Mouse (Mus musculus): ENCODE data around the gene Ngly1. TPM values are rescaled to one million over a fixed set of nuclear protein-coding genes. Genes with fewer than 3 reads are reported as not detected.
A peak's percentile ranks its signal among the peaks of the same experiment; 100 is the strongest.
"Not testable (repeated sequence)": the region's sequence is repeated elsewhere in the genome, so short reads cannot be mapped to it uniquely, and the experiment has no call there.

The Ngly1 gene
- total RNA-seq, 1 experiment from 2014 or later: 38.7 TPM

GRCm38 (mm10) chr14:16255745-16256144, 6.7 kb downstream of the Ngly1 start:
- peak; percentile 74 for ATAC-seq (replicated peaks; ENCODE audit: low read depth, poor library complexity, severe bottlenecking)

GRCm38 (mm10) chr14:16256209-16256608, 7.1 kb downstream of the Ngly1 start:
- ATAC-seq (replicated peaks; ENCODE audit: low read depth, poor library complexity, severe bottlenecking): peak; percentile 90

- ATAC-seq (replicated peaks; ENCODE audit: low read depth, poor library complexity, severe bottlenecking): no peak
Measured at GRCm38 (mm10) chr14:16260541-16260940, 11.5 kb downstream of the Ngly1 start.

GRCm38 (mm10) chr14:16261869-16262268, 12.8 kb downstream of the Ngly1 start:
- no peak for ATAC-seq (replicated peaks; ENCODE audit: low read depth, poor library complexity, severe bottlenecking)

GRCm38 (mm10) chr14:16267028-16267427, 17.9 kb downstream of the Ngly1 start:
- no peak for ATAC-seq (replicated peaks; ENCODE audit: low read depth, poor library complexity, severe bottlenecking)

- ATAC-seq (replicated peaks; ENCODE audit: low read depth, poor library complexity, severe bottlenecking): no peak
Measured at GRCm38 (mm10) chr14:16269776-16270175, 20.7 kb downstream of the Ngly1 start.

- no peak for ATAC-seq (replicated peaks; ENCODE audit: low read depth, poor library complexity, severe bottlenecking)
Measured at GRCm38 (mm10) chr14:16273677-16274076, 24.6 kb downstream of the Ngly1 start.

- ATAC-seq (replicated peaks; ENCODE audit: low read depth, poor library complexity, severe bottlenecking): no peak
Measured at GRCm38 (mm10) chr14:16279196-16279595, 30.1 kb downstream of the Ngly1 start.

GRCm38 (mm10) chr14:16283966-16284365, 34.9 kb downstream of the Ngly1 start:
- no peak for ATAC-seq (replicated peaks; ENCODE audit: low read depth, poor library complexity, severe bottlenecking)

GRCm38 (mm10) chr14:16292371-16292770, 43.3 kb downstream of the Ngly1 start:
- ATAC-seq (replicated peaks; ENCODE audit: low read depth, poor library complexity, severe bottlenecking): no peak

GRCm38 (mm10) chr14:16293015-16293414, 43.9 kb downstream of the Ngly1 start:
- ATAC-seq (replicated peaks; ENCODE audit: low read depth, poor library complexity, severe bottlenecking): no peak

- ATAC-seq (replicated peaks; ENCODE audit: low read depth, poor library complexity, severe bottlenecking): no peak
Measured at GRCm38 (mm10) chr14:16293921-16294320, 44.8 kb downstream of the Ngly1 start.

- no peak for ATAC-seq (replicated peaks; ENCODE audit: low read depth, poor library complexity, severe bottlenecking)
Measured at GRCm38 (mm10) chr14:16296816-16297468, 47.9 kb downstream of the Ngly1 start.

- ATAC-seq (replicated peaks; ENCODE audit: low read depth, poor library complexity, severe bottlenecking): no peak
Measured at GRCm38 (mm10) chr14:16301735-16302134, 52.7 kb downstream of the Ngly1 start.

- ATAC-seq (replicated peaks; ENCODE audit: low read depth, poor library complexity, severe bottlenecking): peak; percentile 78
Measured at GRCm38 (mm10) chr14:16302688-16303087, 53.6 kb downstream of the Ngly1 start.

- ATAC-seq (replicated peaks; ENCODE audit: low read depth, poor library complexity, severe bottlenecking): no peak
Measured at GRCm38 (mm10) chr14:16310791-16311190, 61.7 kb downstream of the Ngly1 start.

GRCm38 (mm10) chr14:16312599-16312998, 63.5 kb downstream of the Ngly1 start:
- ATAC-seq (replicated peaks; ENCODE audit: low read depth, poor library complexity, severe bottlenecking): no peak

GRCm38 (mm10) chr14:16313073-16313472, 64.0 kb downstream of the Ngly1 start:
- ATAC-seq (replicated peaks; ENCODE audit: low read depth, poor library complexity, severe bottlenecking): not testable (repeated sequence)

GRCm38 (mm10) chr14:16313936-16314521, 64.9 kb downstream of the Ngly1 start:
- ATAC-seq (replicated peaks; ENCODE audit: low read depth, poor library complexity, severe bottlenecking): no peak

- ATAC-seq (replicated peaks; ENCODE audit: low read depth, poor library complexity, severe bottlenecking): peak; percentile 77
Measured at GRCm38 (mm10) chr14:16314842-16315241, 65.8 kb downstream of the Ngly1 start.

- no peak for ATAC-seq (replicated peaks; ENCODE audit: low read depth, poor library complexity, severe bottlenecking)
Measured at GRCm38 (mm10) chr14:16316715-16317114, 67.6 kb downstream of the Ngly1 start.

GRCm38 (mm10) chr14:16319818-16320217, 70.7 kb downstream of the Ngly1 start:
- ATAC-seq (replicated peaks; ENCODE audit: low read depth, poor library complexity, severe bottlenecking): no peak

Measured in common myeloid progenitor, adult 5-6 weeks (primary cell).